Mouse (Mus musculus) macrophage (primary cell): ENCODE measurements around the gene Hnf1a. TPM values are rescaled to one million over a fixed set of nuclear protein-coding genes. Genes with fewer than 3 reads are reported as not detected.

ENCODE experiments used
- H3K27ac ChIP-seq: fragments of 350-480 bp; formaldehyde crosslinking; 2 replicates; pipeline ENCODE4 v1.9.0; 2021
- H3K36me3 ChIP-seq: fragments of 350-480 bp; formaldehyde crosslinking; 2 replicates; pipeline ENCODE4 v1.9.0; 2021; ENCODE audit errors: inconsistent target
- H3K4me3 ChIP-seq: fragments of 350-480 bp; formaldehyde crosslinking; 2 replicates; pipeline ENCODE4 v1.9.0; 2021; ENCODE audit errors: inconsistent target
- H3K79me2 ChIP-seq: fragments of 350-480 bp; formaldehyde crosslinking; 2 replicates; pipeline ENCODE4 v1.9.0; 2021; ENCODE audit errors: inconsistent target
- WGBS: methylation state at CpG from one replicate; pipeline ENCODE4 v1.1.7; 2026; ENCODE audit warnings: inconsistent platforms; ENCODE audit not compliant: missing documents; 5-methylcytosine and 5-hydroxymethylcytosine counted together
- polyA plus RNA-seq: library from polyadenylated mRNA; stranded (reverse); fragments of 250-400 nt; gene quantifications from 3 replicates; pipeline ENCODE4 v1.2.4, GENCODE M21; 2018; ENCODE audit warnings: inconsistent platforms

The Hnf1a gene
- polyA plus RNA-seq, 1 experiment from 2014 or later: not detected

- Histone ChIP-seq H3K27ac (no peak overlapping the region), H3K4me3 (no peak overlapping the region)
- WGBS: 96% methylated on average over 8 of the region's 8 CpGs
Observed at GRCm38 (mm10) chr5:114914855-114915254, 56.0 kb downstream of the Hnf1a start.

GRCm38 (mm10) chr5:114913686-114914085 is 57.2 kb downstream of the Hnf1a start:
- Histone ChIP-seq H3K27ac (no peak overlapping the region), H3K36me3 (peaks cover 44% of the 10 kb centered on the region), H3K4me3 (no peak overlapping the region), H3K79me2 (no peaks in the 10 kb centered on the region)
- 81% methylated on average over 4 of the region's 4 CpGs for WGBS

More at GRCm38 (mm10) chr5:114914855-114915254, 56.0 kb downstream of the Hnf1a start:
- H3K36me3 ChIP-seq: peaks cover 32% of the 10 kb centered on the region
- H3K79me2 ChIP-seq: no peaks in the 10 kb centered on the region

- no peak overlapping the region for H3K27ac ChIP-seq
- WGBS: 92% methylated on average over 12 of the region's 13 CpGs
- no peak overlapping the region for H3K4me3 ChIP-seq
- H3K79me2 ChIP-seq: no peaks in the 10 kb centered on the region; the same call in 1 of the 2 replicates
- peaks cover 92% of the 10 kb centered on the region for H3K36me3 ChIP-seq
Observed at GRCm38 (mm10) chr5:114908598-114909305, 62.1 kb downstream of the Hnf1a start.

GRCm38 (mm10) chr5:114902413-114902812 is 68.5 kb downstream of the Hnf1a start:
- Histone ChIP-seq H3K79me2 (peaks cover 54% of the 10 kb centered on the region), H3K36me3 (peaks cover 79% of the 10 kb centered on the region), H3K27ac (no peak overlapping the region), H3K4me3 (no peak overlapping the region)
- whole genome bisulfite sequencing: 76% methylated on average over 1 of the region's 1 CpGs

Other genes with a start within 250 kb of the Hnf1a start
- 144 to 222 TPM (median 173 TPM) in 3 replicates for gene Ankrd13a, start 196.4 kb downstream of the Hnf1a start, polyA plus RNA-seq
- 37.1 to 50.3 TPM (median 46.2 TPM) in 3 replicates for gene Git2, start 195.6 kb downstream of the Hnf1a start, polyA plus RNA-seq
- 26.6 to 35.2 TPM (median 29.9 TPM) in 3 replicates for gene 1500011B03Rik, start 147.6 kb downstream of the Hnf1a start, polyA plus RNA-seq
- not detected in 3 replicates for gene 4930519G04Rik, start 117.4 kb downstream of the Hnf1a start, polyA plus RNA-seq
- not detected in 3 replicates for gene Gm9936, start 112.4 kb downstream of the Hnf1a start, polyA plus RNA-seq
- 217 to 389 TPM (median 305 TPM) in 3 replicates for gene Oasl2, start 74.2 kb downstream of the Hnf1a start, polyA plus RNA-seq
- gene Oasl1, start 47.9 kb downstream of the Hnf1a start, polyA plus RNA-seq: 15.4 to 36.8 TPM (median 25.2 TPM) in 3 replicates
- gene 2210016L21Rik, start 28.9 kb downstream of the Hnf1a start, polyA plus RNA-seq: 15.9 to 19.6 TPM (median 16.7 TPM) in 3 replicates
- gene Sppl3, start 40.0 kb upstream of the Hnf1a start, polyA plus RNA-seq: 21.6 to 35.1 TPM (median 24.9 TPM) in 3 replicates
- 1.4 TPM in 1 of 3 replicates, not detected in the others for gene Gm10401, start 127.2 kb upstream of the Hnf1a start, polyA plus RNA-seq
- gene Acads, start 148.3 kb upstream of the Hnf1a start, polyA plus RNA-seq: 18.4 to 32.1 TPM (median 30.6 TPM) in 3 replicates
- gene Unc119b, start 163.9 kb upstream of the Hnf1a start, polyA plus RNA-seq: 4.7 to 6.5 TPM (median 5.0 TPM) in 3 replicates
- gene Mlec, start 187.1 kb upstream of the Hnf1a start, polyA plus RNA-seq: 48.9 to 54.7 TPM (median 49.7 TPM) in 3 replicates
- not detected in 3 replicates for gene Cabp1, start 223.3 kb upstream of the Hnf1a start, polyA plus RNA-seq